13 mouse cellular contexts compared by ENCODE assay signal in the genomic region with DNA sequence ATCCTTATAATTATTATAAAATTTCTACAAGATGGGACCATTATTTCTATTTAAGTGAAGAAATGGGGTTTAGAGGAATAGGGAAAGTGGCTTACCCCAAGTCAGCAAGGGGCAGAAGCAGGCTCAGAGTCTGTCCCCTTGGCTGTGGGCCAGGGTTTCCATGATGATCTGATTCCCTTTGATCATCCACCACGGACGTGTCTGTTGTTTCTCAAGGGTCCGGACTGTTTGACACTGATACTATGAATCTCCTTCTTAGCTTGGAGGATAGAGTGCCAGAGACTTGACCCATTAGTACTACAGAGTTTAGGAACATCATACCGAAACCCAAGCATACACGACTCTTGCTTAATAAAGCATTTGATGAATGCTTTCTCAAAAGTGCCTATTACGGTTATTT.
DNase-seq lines count a peak whose midpoint lies in the region; ATAC-seq lines count a peak whose summit lies in the region.
"Had no signal": no experiment of that assay in that cellular context is flagged by ENCODE, and none has a peak within 500 bp of the region (broad histone marks: within the 10 kb centered on the region; RNA-seq: fewer than 3 reads in every experiment).

No protein-coding gene starts in this region.

- H3K9me3 ChIP-seq in lung, embryonic 16.5 days (ENCODE audit: control insufficient read depth, low read length), result no peaks in the 10 kb centered on the region

- WGBS in lung, embryonic 16.5 days, result 33% methylated on average over 6 of the region's 6 CpGs

- H3K4me1 ChIP-seq in lung, embryonic 16.5 days (replicated peaks; ENCODE audit: control insufficient read depth, insufficient read depth, low read length), result no peaks in the 10 kb centered on the region

- no peak overlapping the region for H3K9ac ChIP-seq in lung, embryonic 16.5 days (ENCODE audit: low read length)

- no peak overlapping the region for H3K4me3 ChIP-seq in lung, embryonic 16.5 days (ENCODE audit: low read length)

- H3K4me2 ChIP-seq in lung, embryonic 16.5 days (ENCODE audit: low read depth, low read length), result no peak overlapping the region

- no peaks in the 10 kb centered on the region for H3K27me3 ChIP-seq in lung, embryonic 16.5 days (ENCODE audit: control insufficient read depth, insufficient read depth, low read depth, low read length)

- DNase-seq in gastrocnemius, postnatal 10 days, result peak; percentile 13
- DNase-seq in gastrocnemius, adult 18-20 months (ENCODE audit: low spot score), result no peak
- DNase-seq in lung, postnatal 25 days (ENCODE audit: low spot score), result no peak
- peak; percentile 41 for DNase-seq in adrenal gland, postnatal 25 days
- peak; percentile 50 for DNase-seq in lung, postnatal 10 days
- no peak for DNase-seq in left cerebral cortex, adult 18-20 months (ENCODE audit: low spot score in 2 of 2)
- DNase-seq in frontal cortex, postnatal 25 days (ENCODE audit: low spot score in 2 of 2), result no peak
- DNase-seq: heart, adult 18-20 months; right cerebral cortex, postnatal 25 days; thymus, postnatal 36 days had no signal

- peak; percentile 56 for ATAC-seq in lung, embryonic 16.5 days (ENCODE audit: low read depth)
- ATAC-seq: hindbrain, embryonic 16.5 days had no signal

- H3K27ac ChIP-seq in lung, embryonic 16.5 days (ENCODE audit: low read length), result no peak overlapping the region
- H3K27ac ChIP-seq: macrophage had no signal

- no peaks in the 10 kb centered on the region for H3K36me3 ChIP-seq in lung, embryonic 16.5 days (ENCODE audit: control insufficient read depth, insufficient read depth, low read length)

Comparison
In these comparisons a context has a peak if more than half of its experiments do, and no peak if none do; other contexts are left out.
1. DNase-seq: peak in gastrocnemius, postnatal 10 days (single experiment), adrenal gland, postnatal 25 days (single experiment) and lung, postnatal 10 days (single experiment); none in gastrocnemius, adult 18-20 months (single experiment), lung, postnatal 25 days (single experiment), left cerebral cortex, adult 18-20 months (0 of 2) and frontal cortex, postnatal 25 days (0 of 2).